Mouse (Mus musculus): ENCODE results near the gene Cfap97d2.

DNA sequence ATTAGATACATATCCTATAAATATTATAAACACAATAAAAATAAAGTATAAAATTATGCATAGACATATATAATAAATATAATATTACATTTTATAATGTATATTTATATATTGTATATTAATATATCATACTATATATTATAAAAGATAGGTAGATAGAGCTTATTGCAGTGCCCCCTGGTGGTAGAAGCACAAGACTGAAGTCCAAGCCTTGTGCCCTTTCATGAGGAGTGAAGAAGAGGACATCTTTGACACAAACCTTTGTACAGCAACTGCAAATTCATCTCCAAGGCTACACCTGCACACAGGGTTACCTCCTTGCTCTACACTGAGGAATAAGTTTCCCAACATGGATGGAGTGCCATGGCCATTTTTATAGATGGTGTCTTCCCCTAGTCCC is 20.0 kb downstream of the Cfap97d2 start:
- peak; percentile 40; the same call in 1 of the 2 replicates for TF ChIP-seq CTCF (IDR thresholded peaks at IDR 0.05; ENCODE audit: extremely low read depth, insufficient read depth, low read length)
- TF ChIP-seq POLR2A (IDR thresholded peaks at IDR 0.05; ENCODE audit: extremely low read depth, insufficient read depth, low read length), result no peak
